8 mouse cellular contexts compared by ENCODE assay signal in genomic region chr9:85328259-85328658, GRCm38 (mm10). TPM values are rescaled to one million over a fixed set of nuclear protein-coding genes. Genes with fewer than 3 reads are reported as not detected.
DNase-seq lines count a peak whose midpoint lies in the region; ATAC-seq and TF ChIP-seq lines count a peak whose summit lies in the region.

No protein-coding gene starts in this region.

- TF ChIP-seq EP300 in CH12.LX (IDR thresholded peaks at IDR 0.05; ENCODE audit: low read length): no peak

- H3K27ac ChIP-seq in CH12.LX (ENCODE audit: insufficient read depth, low read depth): peak overlapping the region; percentile 47
- no peak overlapping the region for H3K27ac ChIP-seq in forebrain, embryonic 13.5 days
- peak overlapping the region; percentile 86 for H3K27ac ChIP-seq in liver, embryonic 16.5 days (ENCODE audit: low read length)
- H3K27ac ChIP-seq in neural tube, embryonic 12.5 days: no peak overlapping the region
- peak overlapping the region; percentile 18; the same call in 1 of the 2 replicates for H3K27ac ChIP-seq in testis, adult 2 months (ENCODE audit: control insufficient read depth, insufficient read depth, low read depth, low read length)

- peaks cover 11 to 30% of the 10 kb centered on the region in 2 experiments for H3K4me1 ChIP-seq in CH12.LX (ENCODE audit: control insufficient read depth in 1 of 2, insufficient read depth in 2 of 2)
- H3K4me1 ChIP-seq in forebrain, embryonic 13.5 days: peaks cover 14% of the 10 kb centered on the region
- no peaks in the 10 kb centered on the region; the same call in 1 of the 2 replicates for H3K4me1 ChIP-seq in liver, embryonic 16.5 days (ENCODE audit: control insufficient read depth, low read depth, low read length)
- peaks cover 8% of the 10 kb centered on the region; the same call in 1 of the 2 replicates for H3K4me1 ChIP-seq in neural tube, embryonic 12.5 days
- peaks cover 8% of the 10 kb centered on the region; the same call in 1 of the 2 replicates for H3K4me1 ChIP-seq in testis, adult 2 months (ENCODE audit: control insufficient read depth, insufficient read depth, low read length)

- peak; percentile 83 for DNase-seq in CH12.LX (ENCODE audit: extremely low read depth)
- peak; percentile 64 for DNase-seq in c-Kit-positive CD71-positive TER-119-negative erythroid progenitor cells, embryonic 14.5 days (ENCODE audit: low read depth)
- peak; percentile 93 to 95 for DNase-seq in heart, postnatal 10 days
- peak; percentile 94 to 95 for DNase-seq in kidney, postnatal 4 days

- H3K9ac ChIP-seq in CH12.LX (ENCODE audit: insufficient read depth, low read depth): peak overlapping the region; percentile 50
- peak overlapping the region; percentile 64 for H3K9ac ChIP-seq in forebrain, embryonic 13.5 days
- H3K9ac ChIP-seq in liver, embryonic 16.5 days (ENCODE audit: low read depth, low read length): peak overlapping the region; percentile 61
- peak overlapping the region; percentile 57 for H3K9ac ChIP-seq in neural tube, embryonic 12.5 days

- TF ChIP-seq POLR2A in CH12.LX (IDR thresholded peaks at IDR 0.05; ENCODE audit: low read depth, low read length): no peak
- no peak for TF ChIP-seq POLR2A in testis, adult 2 months (IDR thresholded peaks at IDR 0.05; ENCODE audit: control insufficient read depth, low read depth, low read length)

- intact Hi-C loops in heart, postnatal 10 days (cut with DNase I): loop anchor here (2.0 to 10.0 kb wide), 10 partner anchors 261 to 1371 kb away; no protein-coding TSS in a partner anchor

- in situ Hi-C loops in CH12.LX (cut with MboI; ENCODE audit: low pct_ligation_motif_present, low pct_unique_long_range_greater_than_20kb, low sequenced_read_pairs): loop anchor here (25.0 kb wide), 2 partner anchors 259 to 1366 kb away; no protein-coding TSS in a partner anchor

- ATAC-seq in forebrain, embryonic 13.5 days: peak; percentile 54
- ATAC-seq in liver, embryonic 16.5 days (ENCODE audit: low read depth): peak; percentile 17
- peak; percentile 55 for ATAC-seq in neural tube, embryonic 12.5 days (ENCODE audit: low FRiP score, low read depth)

- peaks cover 5% of the 10 kb centered on the region for H3K9me3 ChIP-seq in CH12.LX (replicated peaks; ENCODE audit: low read length)
- H3K9me3 ChIP-seq in forebrain, embryonic 13.5 days (replicated peaks): no peaks in the 10 kb centered on the region
- no peaks in the 10 kb centered on the region for H3K9me3 ChIP-seq in liver, embryonic 16.5 days (replicated peaks; ENCODE audit: control insufficient read depth, low read length)
- no peaks in the 10 kb centered on the region for H3K9me3 ChIP-seq in neural tube, embryonic 12.5 days

- peak; percentile 75 to 93 for TF ChIP-seq CTCF in CH12.LX (conservative IDR thresholded peaks at IDR 0.05 in 1 of 2, IDR thresholded peaks at IDR 0.05 in 1 of 2; ENCODE audit: low read depth in 2 of 2, low read length in 2 of 2)
- TF ChIP-seq CTCF in testis, adult 2 months (IDR thresholded peaks at IDR 0.05; ENCODE audit: control insufficient read depth, insufficient read depth, insufficient replicate concordance, low read depth, low read length): peak; percentile 84

- peaks cover 3 to 11% of the 10 kb centered on the region in 2 experiments for H3K36me3 ChIP-seq in CH12.LX (replicated peaks in 1 of 2; ENCODE audit: control insufficient read depth in 1 of 2, insufficient read depth in 1 of 2, low read length in 1 of 2)
- no peaks in the 10 kb centered on the region for H3K36me3 ChIP-seq in forebrain, embryonic 13.5 days (ENCODE audit: poor library complexity, severe bottlenecking)
- no peaks in the 10 kb centered on the region for H3K36me3 ChIP-seq in liver, embryonic 16.5 days (ENCODE audit: control insufficient read depth, insufficient read depth)
- no peaks in the 10 kb centered on the region for H3K36me3 ChIP-seq in neural tube, embryonic 12.5 days
- H3K36me3 ChIP-seq in testis, adult 2 months (ENCODE audit: control insufficient read depth, insufficient read depth, low read length): no peaks in the 10 kb centered on the region

- H3K27me3 ChIP-seq in CH12.LX (replicated peaks): no peaks in the 10 kb centered on the region
- H3K27me3 ChIP-seq in forebrain, embryonic 13.5 days: peaks cover 25% of the 10 kb centered on the region
- H3K27me3 ChIP-seq in liver, embryonic 16.5 days (ENCODE audit: control insufficient read depth, insufficient read depth, low read depth, low read length): peaks cover 11% of the 10 kb centered on the region
- peaks cover 13% of the 10 kb centered on the region for H3K27me3 ChIP-seq in neural tube, embryonic 12.5 days (replicated peaks)
- no peaks in the 10 kb centered on the region for H3K27me3 ChIP-seq in testis, adult 2 months (ENCODE audit: control insufficient read depth, insufficient read depth, low read length)

- WGBS in forebrain, embryonic 13.5 days: 1% methylated on average over 16 of the region's 16 CpGs
- WGBS in liver, embryonic 16.5 days (ENCODE audit: insufficient replicate concordance): 2% methylated on average over 16 of the region's 16 CpGs
- 2% methylated on average over 16 of the region's 16 CpGs for WGBS in neural tube, embryonic 12.5 days

- peaks cover 3% of the 10 kb centered on the region for H3K79me2 ChIP-seq in CH12.LX (replicated peaks; ENCODE audit: control insufficient read depth, extremely low read depth, insufficient read depth, poor library complexity, severe bottlenecking)

- peak overlapping the region; percentile 64 for H3K4me2 ChIP-seq in CH12.LX (ENCODE audit: insufficient read depth, low read depth, poor library complexity, severe bottlenecking)
- H3K4me2 ChIP-seq in forebrain, embryonic 13.5 days: peak overlapping the region; percentile 94
- H3K4me2 ChIP-seq in liver, embryonic 16.5 days (ENCODE audit: low read depth, low read length): peak overlapping the region; percentile 84
- peak overlapping the region; percentile 95 for H3K4me2 ChIP-seq in neural tube, embryonic 12.5 days (replicated peaks)

- peak overlapping the region; percentile 60 to 84 (median 70) for H3K4me3 ChIP-seq in CH12.LX (replicated peaks in 1 of 3; ENCODE audit: low read depth in 2 of 3, low read length in 2 of 3, poor library complexity in 1 of 3)
- peak overlapping the region; percentile 67 for H3K4me3 ChIP-seq in forebrain, embryonic 13.5 days
- peak overlapping the region; percentile 72 for H3K4me3 ChIP-seq in liver, embryonic 16.5 days (ENCODE audit: low read depth, low read length)
- peak overlapping the region; percentile 73 for H3K4me3 ChIP-seq in neural tube, embryonic 12.5 days
- H3K4me3 ChIP-seq in testis, adult 2 months (ENCODE audit: control insufficient read depth, low read depth, low read length): peak overlapping the region; percentile 70

- peak; percentile 93 for TF ChIP-seq RAD21 in CH12.LX (IDR thresholded peaks at IDR 0.05; ENCODE audit: low read depth, low read length)

- dilution Hi-C loops in CH12.LX (cut with MboI; ENCODE audit: extremely low pct_ligation_motif_present, extremely low pct_unique_long_range_greater_than_20kb, low sequenced_read_pairs): no loop called here

TF ChIP-seq in CH12.LX, 34 proteins besides CTCF, POLR2A, EP300 and RAD21:
- TF ChIP-seq SMC3 (IDR thresholded peaks at IDR 0.05; ENCODE audit: low read depth, low read length): peak; percentile 88
- peak; percentile 31; the same call in 1 of the 2 replicates for TF ChIP-seq TCF12 (IDR thresholded peaks at IDR 0.05; ENCODE audit: low read depth, low read length)
- TF ChIP-seq POLR2AphosphoS2 (IDR thresholded peaks at IDR 0.05; ENCODE audit: low read depth, low read length): no peak
- peak; percentile 68 for TF ChIP-seq ZC3H11A (IDR thresholded peaks at IDR 0.05; ENCODE audit: low read depth, low read length)
- TF ChIP-seq USF1 (IDR thresholded peaks at IDR 0.05; ENCODE audit: low read depth, low read length): no peak
- no peak for TF ChIP-seq JUND (conservative IDR thresholded peaks at IDR 0.05; ENCODE audit: low read depth, low read length)
- peak; percentile 48; the same call in 1 of the 2 replicates for TF ChIP-seq IRF4 (IDR thresholded peaks at IDR 0.05; ENCODE audit: low read depth, low read length)
- no peak for TF ChIP-seq NRF1 (IDR thresholded peaks at IDR 0.05; ENCODE audit: low read depth, low read length)
- TF ChIP-seq RCOR1 (conservative IDR thresholded peaks at IDR 0.05; ENCODE audit: low read depth, low read length): no peak
- TF ChIP-seq ZMIZ1 (IDR thresholded peaks at IDR 0.05; ENCODE audit: low read depth, low read length): no peak
- TF ChIP-seq MXI1 (IDR thresholded peaks at IDR 0.05; ENCODE audit: low read depth, low read length): no peak; the same call in 1 of the 2 replicates
- TF ChIP-seq JUN (IDR thresholded peaks at IDR 0.05; ENCODE audit: insufficient read depth, low read depth, low read length): no peak
- TF ChIP-seq MAFK (IDR thresholded peaks at IDR 0.05; ENCODE audit: insufficient replicate concordance, low read length): no peak
- no peak for TF ChIP-seq USF2 (conservative IDR thresholded peaks at IDR 0.05; ENCODE audit: low read depth, low read length)
- no peak for TF ChIP-seq HCFC1 (IDR thresholded peaks at IDR 0.05; ENCODE audit: low read depth, low read length)
- TF ChIP-seq PAX5 (IDR thresholded peaks at IDR 0.05; ENCODE audit: low read length): no peak
- no peak for TF ChIP-seq CHD2 (IDR thresholded peaks at IDR 0.05; ENCODE audit: low read length)
- TF ChIP-seq KAT2A (IDR thresholded peaks at IDR 0.05; ENCODE audit: insufficient replicate concordance, low read length): no peak

RNA-seq across cellular contexts. Expression of gene Tent5a, which starts 1.1 kb away (rescaled TPM):
- total RNA-seq in CH12.LX (2012; rRNA removed): 1.6 and 1.7 TPM in 2 replicates
- 1.2 and 1.5 TPM in 2 replicates for total RNA-seq in CH12.LX (2014; rRNA removed)
- 2.0 and 2.6 TPM in 2 replicates for polyA plus RNA-seq in CH12.LX (2012; ENCODE audit: insufficient read length, low read depth)
- polyA plus RNA-seq in forebrain, embryonic 13.5 days (2015; fragmentation: Nextera tagmentation; extraction: Ambion mirVana): 2.1 and 2.9 TPM in 2 replicates
- total RNA-seq in heart, postnatal 10 days (2021): 10 to 100 TPM; 11.0 to 13.9 TPM
- 17.1 and 17.9 TPM in 2 replicates for polyA plus RNA-seq in liver, embryonic 16.5 days (2015; fragmentation: Nextera tagmentation; extraction: Ambion mirVana)
- 6.2 TPM in 2 replicates for polyA plus RNA-seq in neural tube, embryonic 12.5 days (2016; fragmentation: Nextera tagmentation; extraction: Ambion mirVana)
- 0.28 and 0.60 TPM in 2 replicates for polyA plus RNA-seq in testis, adult 2 months (2012; rRNA removed)

RNA-seq across cellular contexts. Expression of gene Gm11114, which starts 15.7 kb away (rescaled TPM):
- not detected in 2 replicates for total RNA-seq in CH12.LX (2012; rRNA removed)
- not detected in 2 replicates for total RNA-seq in CH12.LX (2014; rRNA removed)
- polyA plus RNA-seq in CH12.LX (2012; ENCODE audit: insufficient read length, low read depth): not detected in 2 replicates
- polyA plus RNA-seq in forebrain, embryonic 13.5 days (2015; fragmentation: Nextera tagmentation; extraction: Ambion mirVana): not detected in 2 replicates
- not detected for total RNA-seq in heart, postnatal 10 days (2021)
- not detected in 2 replicates for polyA plus RNA-seq in liver, embryonic 16.5 days (2015; fragmentation: Nextera tagmentation; extraction: Ambion mirVana)
- polyA plus RNA-seq in neural tube, embryonic 12.5 days (2016; fragmentation: Nextera tagmentation; extraction: Ambion mirVana): not detected in 2 replicates
- not detected in 2 replicates for polyA plus RNA-seq in testis, adult 2 months (2012; rRNA removed)

Comparison
In these comparisons a context has a peak if more than half of its experiments do, and no peak if none do; other contexts are left out.
1. H3K27ac ChIP-seq: peak in CH12.LX (single experiment), liver, embryonic 16.5 days (single experiment) and testis, adult 2 months (single experiment); none in forebrain, embryonic 13.5 days (single experiment) and neural tube, embryonic 12.5 days (single experiment).
2. Peak in every context shown above with its lines, with median percentiles within 50 percentile points of each other: DNase-seq, H3K4me2 ChIP-seq, H3K4me3 ChIP-seq, H3K9ac ChIP-seq and ATAC-seq.